Mouse (Mus musculus) G1E (cell line): ENCODE results near the gene Cpa4. TPM values are rescaled to one million over a fixed set of nuclear protein-coding genes. Genes with fewer than 3 reads are reported as not detected.

ENCODE experiments used
- ATAC-seq: 2 replicates; pipeline ENCODE4 v1.8.0; 2016; ENCODE audit warnings: mild to moderate bottlenecking; ENCODE audit not compliant: insufficient number of reproducible peaks, poor library complexity, low FRiP score, severe bottlenecking; ENCODE audit errors: extremely low read depth
- DNase-seq: peaks from one replicate; pipeline ENCODE4 v3.0.0; 2012; ENCODE audit warnings: low spot score
- H3K27me3 ChIP-seq: 2 replicates; pipeline ENCODE4 v1.6.1; 2012; ENCODE audit warnings: mild to moderate bottlenecking, low read length, inconsistent platforms; ENCODE audit not compliant: insufficient read depth
- H3K36me3 ChIP-seq: replicated peaks from 2 replicates; pipeline ENCODE3; 2012; ENCODE audit warnings: mild to moderate bottlenecking, inconsistent platforms
- H3K4me1 ChIP-seq: 2 replicates; pipeline ENCODE4 v1.6.1; 2012; ENCODE audit warnings: low read depth, low read length, inconsistent platforms, mixed read lengths; ENCODE audit not compliant: insufficient read depth
- H3K4me3 ChIP-seq: 2 replicates; pipeline ENCODE4 v1.5.1; 2012; ENCODE audit warnings: low read depth, mild to moderate bottlenecking, inconsistent platforms, low read length, moderate library complexity, mixed read lengths
- H3K9me3 ChIP-seq: replicated peaks from 2 replicates; pipeline ENCODE4 v1.6.1; 2012; ENCODE audit warnings: inconsistent platforms
- CTCF ChIP-seq: IDR thresholded peaks from 2 replicates; pipeline ENCODE4 v1.5.1; 2012; ENCODE audit warnings: low read depth, low read length, inconsistent platforms, mixed read lengths
- GATA1 ChIP-seq: IDR thresholded peaks from 2 replicates; pipeline ENCODE4 v1.6.1; 2012; ENCODE audit warnings: borderline replicate concordance, low read length, inconsistent platforms, mixed read lengths
- GATA2 ChIP-seq: IDR thresholded peaks from 2 replicates; pipeline ENCODE4 v1.6.1; 2012; ENCODE audit warnings: low read depth, low read length, inconsistent platforms, borderline replicate concordance
- POLR2AphosphoS5 ChIP-seq: IDR thresholded peaks from 2 replicates; pipeline ENCODE4 v1.6.1; 2012; ENCODE audit warnings: low read depth, low read length, inconsistent platforms; ENCODE audit not compliant: insufficient replicate concordance
- TAL1 ChIP-seq: conservative IDR thresholded peaks from 2 replicates; pipeline ENCODE4 v1.6.1; 2012; ENCODE audit warnings: low read depth, low read length, inconsistent platforms, mixed read lengths
- polyA plus RNA-seq: library from polyadenylated mRNA; stranded (reverse); fragments of >175 nt; gene quantifications from 2 replicates; pipeline ENCODE4 v1.2.3, GENCODE M21; 2012
- total RNA-seq, 2 experiments: library from RNA; stranded (forward) in 1 of 2; stranded (reverse) in 1 of 2; fragments of 200-1000 nt in 1 of 2; fragments of >200 nt in 1 of 2; fragmentation: Nextera tagmentation in 1 of 2; gene quantifications; 2 replicates each; pipeline ENCODE4 v1.2.3; 2014 to 2017

The Cpa4 gene
- total and polyA plus RNA-seq, 3 experiments: 0.05 TPM; not detected in 2

GRCm38 (mm10) chr6:30596230-30596898 is 28.2 kb downstream of the Cpa4 start:
- Histone ChIP-seq H3K4me1 (no peaks in the 10 kb centered on the region), H3K36me3 (no peaks in the 10 kb centered on the region), H3K4me3 (no peak overlapping the region), H3K9me3 (no peaks in the 10 kb centered on the region), H3K27me3 (peaks cover 18% of the 10 kb centered on the region)
- no peak for TF ChIP-seq GATA2
- TF ChIP-seq CTCF: no peak
- no peak for TF ChIP-seq GATA1
- TF ChIP-seq POLR2AphosphoS5: no peak
- TF ChIP-seq TAL1: no peak
- ATAC-seq (no peak), DNase-seq (no peak)

GRCm38 (mm10) chr6:30600033-30600432 is 31.9 kb downstream of the Cpa4 start:
- H3K36me3 ChIP-seq: no peaks in the 10 kb centered on the region
- H3K4me3 ChIP-seq: no peak overlapping the region
- H3K27me3 ChIP-seq: peaks cover 28% of the 10 kb centered on the region
- no peaks in the 10 kb centered on the region for H3K4me1 ChIP-seq
- TF ChIP-seq GATA1 (no peak), GATA2 (no peak), POLR2AphosphoS5 (no peak), TAL1 (no peak), CTCF (no peak)
- no peak for DNase-seq
- H3K9me3 ChIP-seq: no peaks in the 10 kb centered on the region
- ATAC-seq: no peak

- no peaks in the 10 kb centered on the region for H3K36me3 ChIP-seq
- ATAC-seq (no peak), DNase-seq (no peak)
- no peaks in the 10 kb centered on the region for H3K9me3 ChIP-seq
- H3K4me1 ChIP-seq: no peaks in the 10 kb centered on the region
- H3K27me3 ChIP-seq: peaks cover 27% of the 10 kb centered on the region
- no peak for TF ChIP-seq GATA2
- no peak overlapping the region for H3K4me3 ChIP-seq
Observed at GRCm38 (mm10) chr6:30600995-30601394, 32.8 kb downstream of the Cpa4 start.

DNA sequence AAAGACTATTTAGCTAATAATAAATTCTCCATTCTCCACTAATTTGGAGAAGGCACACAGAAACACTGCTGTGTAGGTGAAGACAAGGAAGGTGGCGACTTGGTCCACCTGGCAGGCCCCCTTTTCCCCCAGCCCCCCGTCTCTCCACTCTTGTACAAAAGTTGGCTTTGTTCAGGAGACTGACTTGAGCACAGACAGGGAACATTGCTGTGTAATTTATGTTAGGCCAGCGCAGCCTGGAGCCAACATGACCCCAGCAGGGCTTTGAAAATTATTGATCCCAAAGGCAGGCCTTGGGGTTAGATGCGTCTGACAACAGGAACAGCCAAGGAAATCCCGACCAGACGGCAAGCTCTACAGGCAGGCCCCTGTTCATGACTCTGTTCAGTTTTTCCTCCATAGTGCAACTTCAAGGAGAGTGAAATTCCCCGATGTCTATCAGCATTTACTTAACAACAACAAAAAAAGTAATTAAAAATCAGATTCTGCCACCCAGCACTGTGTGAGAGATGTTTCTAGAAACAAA is 36.2 kb downstream of the Cpa4 start:
- Histone ChIP-seq H3K27me3 (peaks cover 28% of the 10 kb centered on the region), H3K4me3 (no peak overlapping the region), H3K36me3 (no peaks in the 10 kb centered on the region), H3K9me3 (no peaks in the 10 kb centered on the region), H3K4me1 (no peaks in the 10 kb centered on the region)
- DNase-seq (no peak), ATAC-seq (no peak)
- TF ChIP-seq TAL1 (no peak), GATA2 (no peak), POLR2AphosphoS5 (no peak)

- ATAC-seq (no peak), DNase-seq (no peak)
- no peak for TF ChIP-seq POLR2AphosphoS5
- no peak for TF ChIP-seq GATA2
- TF ChIP-seq TAL1: no peak
- TF ChIP-seq CTCF: no peak
- no peak for TF ChIP-seq GATA1
- no peaks in the 10 kb centered on the region for H3K4me1 ChIP-seq
- no peak overlapping the region for H3K4me3 ChIP-seq
- no peaks in the 10 kb centered on the region for H3K9me3 ChIP-seq
- H3K27me3 ChIP-seq: peaks cover 26% of the 10 kb centered on the region
- no peaks in the 10 kb centered on the region for H3K36me3 ChIP-seq
Observed at GRCm38 (mm10) chr6:30605111-30605510, 36.9 kb downstream of the Cpa4 start.

GRCm38 (mm10) chr6:30605672-30606071 is 37.5 kb downstream of the Cpa4 start:
- no peak for ATAC-seq
- Histone ChIP-seq H3K4me3 (no peak overlapping the region), H3K27me3 (peaks cover 22% of the 10 kb centered on the region), H3K9me3 (no peaks in the 10 kb centered on the region), H3K4me1 (no peaks in the 10 kb centered on the region), H3K36me3 (no peaks in the 10 kb centered on the region)
- TF ChIP-seq POLR2AphosphoS5 (no peak), TAL1 (no peak), GATA1 (no peak), CTCF (no peak), GATA2 (no peak)
- no peak for DNase-seq

DNA sequence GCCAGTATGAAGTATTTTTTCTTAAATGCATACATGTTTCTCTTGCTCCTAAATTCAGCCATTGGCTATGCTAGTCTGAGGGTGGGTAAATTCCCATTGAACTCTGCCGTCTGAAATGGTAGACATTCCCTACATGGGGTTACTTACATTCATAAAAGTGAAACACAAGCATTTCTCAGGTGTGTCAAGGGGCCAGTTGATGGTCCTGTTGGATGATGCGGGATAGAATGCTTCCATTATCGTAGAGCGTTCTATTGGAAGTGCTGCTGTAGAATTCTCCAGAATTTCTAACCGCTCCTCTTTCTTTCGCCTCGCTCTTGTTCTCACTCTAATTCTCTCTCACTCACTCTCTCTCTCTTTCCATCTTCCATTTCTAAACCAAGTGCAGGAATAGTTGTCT is 42.5 kb downstream of the Cpa4 start, which contains the start of gene Cpa5:
TSS of gene Cpa5 (plus strand) at position 301 of the 400 bp plus-strand sequence.
- no peak for TF ChIP-seq TAL1
- TF ChIP-seq GATA1: no peak
- no peak for TF ChIP-seq CTCF
- TF ChIP-seq POLR2AphosphoS5: no peak
- no peak for TF ChIP-seq GATA2
- H3K36me3 ChIP-seq: no peaks in the 10 kb centered on the region
- DNase-seq (no peak), ATAC-seq (no peak)
- no peaks in the 10 kb centered on the region for H3K9me3 ChIP-seq
- H3K4me1 ChIP-seq: no peaks in the 10 kb centered on the region
- peaks cover 26% of the 10 kb centered on the region for H3K27me3 ChIP-seq
- no peak within 1 kb of the TSS for H3K4me3 ChIP-seq
